Mouse (Mus musculus): Measurements from ENCODE around the gene Tle4.
A peak's percentile ranks its signal among the peaks of the same experiment; 100 is the strongest.

Tle4 gene

DNA sequence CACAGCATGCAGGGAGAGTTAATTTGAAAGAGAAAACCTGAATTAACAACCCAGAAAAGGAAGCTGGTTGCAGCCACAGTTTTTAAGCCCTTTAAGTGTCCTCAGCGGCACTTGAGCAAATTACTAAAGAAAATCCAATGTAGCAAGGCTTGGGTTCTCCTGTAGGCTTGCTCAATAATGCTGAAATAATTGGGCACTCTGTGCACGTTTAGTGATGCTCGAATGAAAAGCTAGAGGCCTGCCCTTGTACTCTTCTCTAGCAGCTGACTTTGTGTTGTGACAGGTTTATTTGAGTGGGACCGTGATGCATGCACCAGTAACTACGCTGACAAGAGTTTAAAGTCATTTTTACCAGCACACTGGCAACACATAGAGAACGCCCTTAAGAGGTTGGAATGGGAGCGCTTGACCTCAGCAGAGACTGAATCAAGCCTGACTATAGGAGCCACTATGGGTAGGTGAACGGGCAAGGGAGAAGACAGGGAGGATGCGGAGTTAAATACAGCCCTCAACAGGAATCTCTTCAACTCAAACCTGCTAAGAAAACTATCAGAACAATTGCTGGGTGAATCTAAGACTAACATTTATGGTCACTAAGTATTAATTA is 79.3 kb downstream of the Tle4 start:
- DNase-seq, result no peak

DNA sequence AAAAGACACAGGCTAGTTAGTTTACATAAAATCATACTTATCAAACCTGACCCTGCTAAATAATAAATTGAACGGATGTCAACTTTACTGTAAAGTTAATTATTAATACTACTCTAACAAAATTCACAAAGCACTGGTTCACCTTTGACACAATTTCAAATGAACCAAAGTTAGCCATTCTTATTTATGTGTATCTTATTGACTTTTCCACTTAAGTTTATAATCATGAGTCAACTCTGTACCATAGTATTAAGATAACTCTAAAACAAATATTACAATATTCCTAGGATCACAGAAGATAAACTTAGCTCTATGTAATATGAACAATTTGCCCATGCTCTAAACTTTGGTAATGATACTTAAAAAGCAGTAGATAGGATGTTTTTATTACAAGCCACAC is 81.4 kb downstream of the Tle4 start:
- DNase-seq, result no peak

DNA sequence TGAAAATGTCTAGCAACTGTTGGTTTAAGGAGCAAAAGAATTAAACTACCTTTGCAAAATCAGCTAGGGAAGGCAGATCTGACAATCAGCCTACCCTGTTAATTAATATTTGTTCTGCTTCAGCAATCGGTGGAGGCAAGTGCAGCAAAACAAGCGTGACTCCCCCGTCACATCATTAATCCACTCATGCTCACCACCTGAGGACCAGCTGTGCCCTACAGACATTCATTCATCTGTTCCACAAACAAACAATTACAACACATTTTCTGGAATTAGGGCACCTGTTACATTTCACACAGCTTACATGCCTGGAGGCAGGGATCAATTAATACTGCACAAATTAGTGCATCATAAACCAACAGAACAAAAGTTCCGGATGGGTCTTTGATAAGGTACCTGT is 89.0 kb downstream of the Tle4 start:
- no peak for DNase-seq

DNA sequence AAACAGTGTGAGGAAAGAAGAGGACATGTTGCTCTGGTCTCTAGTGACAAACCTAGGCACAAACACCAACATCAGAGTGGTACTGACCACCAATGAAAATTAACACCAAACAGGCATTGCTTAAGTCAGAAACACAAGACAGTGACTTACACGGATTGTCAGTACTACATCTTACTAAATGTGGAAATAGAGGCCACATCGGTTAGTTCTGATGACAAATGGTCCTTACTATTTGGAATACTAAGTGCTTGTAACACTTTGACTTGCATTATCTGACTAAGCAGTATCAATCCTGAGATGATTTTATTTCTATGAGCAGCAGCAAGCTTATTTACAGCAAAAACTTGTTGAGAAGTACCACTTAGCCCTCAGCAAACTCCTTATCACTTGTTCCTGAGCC is 89.9 kb downstream of the Tle4 start:
- DNase-seq, result no peak

DNA sequence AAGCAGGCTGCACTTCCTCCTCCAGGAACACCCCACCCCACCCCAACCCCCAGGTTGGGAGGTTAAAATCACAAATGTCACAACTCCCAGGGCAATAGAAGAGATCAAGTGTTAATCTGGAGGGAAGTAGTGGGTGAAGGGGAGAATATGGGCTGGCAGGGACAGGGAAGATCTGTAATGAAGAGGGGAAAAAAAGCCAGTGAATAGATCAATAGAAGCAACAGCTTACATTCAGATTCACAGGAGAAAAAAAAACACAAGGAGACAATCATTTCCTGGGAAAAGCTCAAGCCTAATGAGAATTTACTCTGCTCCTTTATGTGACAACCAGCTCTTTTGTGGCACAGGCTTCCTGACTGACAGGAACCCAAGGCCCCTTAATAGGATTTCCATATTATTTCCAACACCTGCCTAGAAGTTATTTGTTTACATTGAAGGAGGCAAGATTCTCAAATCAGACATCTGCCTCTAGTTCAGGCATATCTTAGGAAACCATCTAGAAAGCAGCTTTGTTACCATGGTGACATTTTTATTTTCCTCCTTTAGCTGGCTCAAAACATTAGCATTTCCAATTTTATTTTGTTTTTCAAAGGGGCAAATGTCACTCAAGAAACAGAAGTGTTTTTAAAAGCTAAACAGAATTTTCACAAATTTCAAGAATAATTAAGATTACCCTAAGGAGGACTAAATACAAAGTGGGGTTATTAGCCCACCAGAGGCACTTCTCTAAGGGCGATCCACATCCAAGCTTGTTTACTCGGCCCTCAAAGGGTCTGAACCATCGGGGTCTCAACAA is 90.8 kb downstream of the Tle4 start:
- no peak for DNase-seq

DNA sequence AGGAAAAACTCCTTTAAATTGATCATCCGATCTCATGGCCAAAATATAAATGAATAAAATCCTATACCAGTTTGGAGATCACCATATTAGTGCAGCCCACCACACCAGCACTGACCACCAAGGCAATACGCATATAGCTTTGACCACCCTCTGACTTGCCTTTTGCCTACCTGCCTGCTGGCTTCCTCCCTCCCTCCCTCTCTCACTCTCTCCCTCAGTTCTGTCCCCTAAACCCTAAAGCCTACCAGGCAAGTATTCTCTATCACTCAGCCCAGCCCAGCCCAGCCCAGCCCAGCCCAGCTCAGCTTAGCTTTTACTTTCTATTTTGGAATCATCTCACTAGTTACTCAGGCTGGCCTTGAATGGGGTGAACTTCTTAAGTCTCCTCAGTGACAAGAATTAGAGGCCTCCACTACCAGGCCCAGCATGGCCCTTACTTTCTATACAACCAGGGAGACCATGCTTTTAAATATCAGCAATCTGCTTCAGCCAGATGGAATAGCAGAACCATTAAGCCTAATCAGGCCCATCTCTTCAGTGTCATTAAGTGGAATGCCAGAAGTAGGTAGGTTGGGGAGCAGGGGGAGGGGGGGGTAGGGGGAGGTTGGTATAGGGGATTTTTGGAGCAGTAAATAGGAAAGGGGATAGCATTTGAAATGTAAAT is 91.8 kb downstream of the Tle4 start:
- DNase-seq, result no peak

DNA sequence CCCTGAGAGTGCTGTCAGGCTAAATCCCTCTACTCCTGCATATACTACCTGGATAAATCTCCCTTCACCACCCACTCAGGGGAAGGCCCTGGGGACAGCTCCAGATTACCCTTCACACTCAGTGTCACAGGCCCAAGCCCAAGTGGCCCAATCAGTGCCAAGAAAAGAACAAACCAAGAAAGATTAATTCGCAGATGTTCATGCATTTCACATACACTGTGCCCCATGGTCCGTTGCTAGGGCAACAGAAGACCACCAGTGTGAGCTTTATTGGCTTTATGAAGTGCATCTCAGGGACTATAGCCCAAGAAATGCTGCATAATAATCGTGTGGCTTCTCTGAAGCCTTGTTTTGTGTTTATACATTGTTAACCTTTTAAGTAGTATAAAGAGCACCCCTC is 92.5 kb downstream of the Tle4 start:
- no peak for DNase-seq

DNA sequence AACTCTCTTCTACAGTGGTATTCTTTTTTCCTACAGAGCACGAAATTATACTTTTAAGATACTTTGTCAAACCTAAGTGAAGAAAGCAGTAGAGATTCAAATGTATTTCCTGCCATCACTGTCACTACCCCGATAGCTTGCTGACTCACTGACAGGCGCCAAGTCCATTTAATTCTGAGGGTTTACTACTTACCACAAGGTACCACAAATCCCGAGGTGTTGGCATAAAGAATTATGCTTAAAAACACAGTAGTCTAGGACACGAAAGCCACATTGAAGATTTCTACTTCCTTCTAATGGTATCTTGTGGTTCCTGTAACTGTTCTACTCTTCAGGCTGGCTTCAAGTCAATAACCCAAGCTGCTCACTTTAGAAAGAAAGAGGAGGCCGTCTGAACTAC is 94.0 kb downstream of the Tle4 start:
- no peak for DNase-seq

DNA sequence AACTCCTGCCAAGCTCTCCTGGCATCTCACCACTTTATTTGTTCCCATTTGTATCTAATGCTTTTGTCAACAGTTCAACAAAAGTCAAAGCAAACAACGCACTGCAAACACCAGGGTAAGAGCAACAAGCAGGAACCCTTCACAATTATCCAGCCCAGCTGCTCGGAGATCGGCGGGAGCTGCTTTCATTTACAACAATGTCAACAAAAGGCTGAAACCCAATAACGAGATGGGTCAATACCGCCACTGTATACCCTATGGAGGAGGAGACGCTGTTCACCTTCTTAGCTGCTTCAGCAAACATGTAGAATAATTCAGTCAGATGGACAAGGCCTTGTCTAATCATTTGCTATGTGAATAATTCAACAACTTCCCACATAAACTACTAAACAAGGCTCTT is 95.6 kb downstream of the Tle4 start:
- DNase-seq, result no peak

DNA sequence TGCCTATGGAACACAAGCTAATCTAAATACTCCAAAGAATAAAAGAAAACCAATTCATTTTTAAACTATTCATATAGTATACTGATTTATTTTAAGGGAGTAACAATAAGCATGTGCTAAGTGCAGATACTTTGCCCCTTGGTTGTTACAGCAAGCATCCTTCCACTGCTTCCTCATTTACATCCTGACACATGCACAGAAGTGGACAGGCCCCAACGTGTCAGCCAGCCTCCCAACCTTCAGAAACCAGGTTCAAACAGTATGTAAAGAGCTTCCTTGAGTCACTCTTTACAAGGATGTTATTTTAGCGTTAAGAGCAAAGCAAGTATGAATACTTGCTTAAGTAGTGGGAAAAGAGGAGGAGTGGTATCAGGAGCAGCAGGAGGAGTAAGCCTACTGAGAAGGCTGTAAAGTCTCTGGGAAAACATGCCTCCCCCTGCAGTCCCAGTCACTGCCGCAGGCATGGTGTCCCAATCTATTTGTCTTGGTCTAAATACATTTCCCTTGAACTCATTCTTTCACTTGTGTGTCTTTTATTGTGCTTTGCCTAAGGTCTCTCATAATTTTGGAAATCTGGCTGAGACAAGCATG is 97.9 kb downstream of the Tle4 start:
- DNase-seq, result no peak

DNA sequence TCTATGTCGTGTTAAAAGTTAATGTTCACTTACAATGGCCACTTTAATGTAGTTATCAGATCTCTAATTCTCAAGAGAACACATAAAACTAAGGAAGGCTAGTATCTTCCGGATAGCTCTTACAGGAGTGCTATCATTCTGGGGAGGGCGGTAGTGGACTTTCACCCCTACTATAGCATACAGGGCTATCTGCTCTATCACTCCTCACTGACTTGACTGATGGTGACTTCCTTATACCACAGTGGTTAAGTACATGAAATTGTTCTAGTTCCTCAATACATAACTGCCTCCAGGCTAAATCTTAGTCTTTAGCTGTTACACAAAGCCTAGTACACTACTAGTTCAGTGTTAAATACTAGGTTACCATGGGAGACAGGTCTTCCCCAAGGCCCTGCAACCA is 104.8 kb downstream of the Tle4 start:
- DNase-seq, result no peak

DNA sequence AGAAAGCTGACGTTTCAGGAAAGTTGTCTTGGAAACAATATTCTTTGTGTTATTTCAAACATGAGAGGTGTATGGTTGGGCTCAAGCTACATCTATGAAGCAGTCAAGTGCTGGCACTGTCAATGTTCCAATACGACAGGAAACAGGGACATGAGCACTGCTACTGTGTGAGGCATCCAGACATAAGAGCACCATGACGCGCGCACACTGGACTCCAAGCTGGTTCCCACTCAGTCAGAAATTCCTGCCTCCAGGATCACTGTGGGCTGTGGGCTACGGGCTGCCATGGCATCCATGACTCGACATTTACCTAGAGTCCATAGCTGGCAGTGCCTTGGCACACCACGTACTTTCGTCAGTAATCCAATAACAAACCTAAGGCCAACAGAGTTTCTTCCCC is 110.7 kb downstream of the Tle4 start:
- no peak for DNase-seq

DNA sequence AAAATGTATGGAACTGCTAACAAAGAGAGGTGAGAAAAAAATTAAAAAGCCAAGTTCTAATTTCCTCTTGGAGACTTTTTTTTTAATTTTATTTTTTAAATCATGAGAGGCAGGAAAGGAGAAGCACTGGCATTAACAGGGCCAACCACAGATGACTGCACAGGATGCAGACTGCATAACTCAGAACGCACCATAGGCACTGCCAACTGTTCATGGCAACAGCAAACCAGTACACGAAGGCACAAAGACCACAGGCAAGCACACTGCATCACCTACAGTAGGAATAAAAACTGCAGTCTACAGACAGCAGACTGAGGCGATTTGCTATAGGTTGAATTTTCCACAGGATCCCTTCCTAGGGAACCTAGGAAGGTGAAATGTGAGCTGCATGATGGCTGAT is 112.7 kb downstream of the Tle4 start:
- no peak for DNase-seq

DNA sequence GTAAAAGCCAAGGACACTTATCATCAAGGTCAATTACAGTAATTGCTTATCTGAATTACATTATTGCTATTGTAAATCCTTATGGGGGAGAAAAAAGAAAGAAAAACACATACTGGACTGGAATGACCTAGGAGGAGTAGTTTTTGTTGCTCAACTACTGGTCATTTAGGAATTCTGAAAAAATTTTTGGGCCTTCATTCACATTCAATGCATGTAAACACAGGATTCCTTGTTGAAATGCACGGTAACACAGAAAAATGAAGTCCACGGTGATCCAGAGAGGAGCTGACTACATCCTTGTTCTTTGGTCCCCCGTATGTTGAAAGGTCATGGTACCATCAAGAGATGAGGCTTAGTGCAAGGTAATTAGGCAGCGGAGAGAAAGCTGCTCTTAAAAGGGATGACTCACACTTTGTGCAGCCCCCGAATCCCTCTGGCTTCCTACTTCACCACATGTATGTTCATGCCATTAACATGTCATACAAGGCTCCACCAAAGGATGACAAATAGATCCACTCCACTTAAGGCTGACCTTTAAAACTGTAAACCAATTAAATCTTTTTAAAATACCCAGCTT is 115.2 kb downstream of the Tle4 start:
- no peak for DNase-seq

DNA sequence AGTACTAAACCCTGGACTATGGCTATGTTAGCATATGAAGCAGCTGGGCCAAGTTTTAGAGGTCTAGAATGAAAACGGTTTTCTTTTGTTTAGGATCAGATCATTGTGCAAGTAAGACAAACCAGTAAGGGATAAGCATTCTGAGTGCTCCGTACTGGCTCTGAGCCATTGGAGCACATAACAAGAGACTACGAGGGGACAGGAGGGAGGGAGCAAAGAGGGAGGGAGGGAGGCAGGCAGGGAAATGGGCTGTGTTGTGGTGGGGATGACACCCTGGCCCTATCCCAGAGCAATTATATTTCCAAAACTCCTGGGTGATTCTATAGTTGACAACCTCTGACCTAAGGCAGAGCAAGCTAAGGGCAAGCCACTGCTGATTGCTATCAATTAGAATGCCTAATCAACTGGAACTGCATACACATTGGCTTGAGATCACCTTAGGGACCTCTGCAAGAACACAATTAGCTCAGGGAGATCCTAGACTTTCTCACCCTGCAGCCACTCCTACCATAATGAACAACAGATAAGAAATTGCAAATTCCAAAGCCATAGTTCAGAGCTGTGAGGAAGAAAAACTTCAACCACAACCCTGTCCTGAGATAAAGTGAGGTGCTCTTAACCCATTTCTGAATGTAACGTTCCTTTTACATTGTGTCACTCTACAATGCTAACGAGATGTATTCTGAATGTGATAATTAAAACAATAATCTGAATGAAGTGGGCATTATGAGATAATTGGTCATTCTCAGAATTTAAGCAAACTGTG is 115.9 kb downstream of the Tle4 start:
- no peak for DNase-seq

DNA sequence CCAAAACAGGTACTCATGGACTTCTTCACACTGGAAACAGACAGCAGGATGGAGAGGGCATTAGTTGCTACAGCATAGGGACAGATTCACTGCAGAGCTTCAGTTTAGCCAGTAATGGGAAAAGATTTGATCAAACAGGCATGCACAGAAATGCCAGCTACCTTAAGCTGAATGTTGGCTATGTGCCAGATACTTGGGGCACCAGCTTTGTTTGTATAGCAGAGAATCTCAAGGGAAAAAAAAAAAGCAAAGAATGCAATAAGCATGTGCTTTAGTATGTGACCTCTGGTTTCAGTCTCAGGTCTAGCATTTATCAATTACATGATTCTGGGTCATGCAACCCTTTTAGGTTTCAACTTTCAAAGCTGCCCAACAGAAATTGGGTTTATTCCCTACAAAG is 118.1 kb downstream of the Tle4 start:
- DNase-seq, result peak; percentile 17

DNA sequence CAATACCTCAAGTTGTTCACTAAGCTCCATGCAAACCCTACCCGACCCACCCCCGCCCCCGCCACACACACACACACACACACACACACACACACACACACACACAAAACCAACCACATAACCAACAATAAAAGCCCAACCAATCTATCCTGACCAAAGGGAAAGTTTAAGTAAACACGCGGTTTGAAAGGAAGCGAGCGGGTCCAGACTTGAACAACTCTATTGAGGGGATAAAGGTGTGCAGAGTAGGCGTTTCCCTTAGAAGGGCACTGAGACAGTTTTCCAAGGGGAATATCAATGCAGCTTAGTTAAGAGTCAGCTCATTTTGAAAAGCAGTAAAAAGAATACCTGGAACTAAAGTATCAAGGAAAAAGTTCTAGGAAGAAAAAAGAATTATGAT is 128.5 kb downstream of the Tle4 start:
- DNase-seq, result no peak

DNA sequence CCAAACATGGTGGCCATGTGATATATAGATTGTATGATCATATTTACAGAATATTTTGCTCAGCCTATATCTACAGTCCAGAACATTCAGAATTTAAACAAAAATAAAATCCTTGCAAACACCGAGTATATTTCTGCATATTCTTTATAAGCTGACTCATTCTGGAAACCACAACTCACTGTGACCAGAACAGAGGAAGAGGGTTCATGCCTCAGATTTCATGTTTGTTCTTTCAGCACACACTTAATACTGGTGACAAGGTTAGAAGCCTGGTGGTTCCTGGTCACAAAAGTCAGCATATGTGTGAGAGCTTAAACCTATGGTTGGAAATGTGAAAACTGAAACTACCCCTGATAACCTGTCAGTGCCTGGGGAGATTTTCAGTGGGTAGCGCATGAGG is 129.1 kb downstream of the Tle4 start:
- DNase-seq, result no peak

DNA sequence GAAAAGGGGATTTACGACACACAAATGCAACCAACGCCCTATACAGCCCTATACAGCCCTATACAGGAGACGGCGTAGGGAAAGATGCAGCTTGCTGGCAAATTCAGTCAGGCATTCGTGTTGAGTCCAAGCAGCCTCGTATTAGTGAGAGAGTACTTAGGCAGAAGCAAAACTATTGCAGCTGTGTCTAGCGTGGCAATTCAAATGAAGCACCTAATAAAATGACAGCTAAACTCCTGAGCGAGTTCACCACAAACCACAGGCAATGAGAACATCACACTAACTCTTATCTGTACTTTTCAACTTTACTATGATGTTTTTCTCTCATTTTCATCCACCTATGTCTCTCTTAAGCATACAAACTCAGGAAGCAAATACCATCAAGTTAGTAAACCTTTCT is 131.8 kb downstream of the Tle4 start:
- no peak for DNase-seq

DNA sequence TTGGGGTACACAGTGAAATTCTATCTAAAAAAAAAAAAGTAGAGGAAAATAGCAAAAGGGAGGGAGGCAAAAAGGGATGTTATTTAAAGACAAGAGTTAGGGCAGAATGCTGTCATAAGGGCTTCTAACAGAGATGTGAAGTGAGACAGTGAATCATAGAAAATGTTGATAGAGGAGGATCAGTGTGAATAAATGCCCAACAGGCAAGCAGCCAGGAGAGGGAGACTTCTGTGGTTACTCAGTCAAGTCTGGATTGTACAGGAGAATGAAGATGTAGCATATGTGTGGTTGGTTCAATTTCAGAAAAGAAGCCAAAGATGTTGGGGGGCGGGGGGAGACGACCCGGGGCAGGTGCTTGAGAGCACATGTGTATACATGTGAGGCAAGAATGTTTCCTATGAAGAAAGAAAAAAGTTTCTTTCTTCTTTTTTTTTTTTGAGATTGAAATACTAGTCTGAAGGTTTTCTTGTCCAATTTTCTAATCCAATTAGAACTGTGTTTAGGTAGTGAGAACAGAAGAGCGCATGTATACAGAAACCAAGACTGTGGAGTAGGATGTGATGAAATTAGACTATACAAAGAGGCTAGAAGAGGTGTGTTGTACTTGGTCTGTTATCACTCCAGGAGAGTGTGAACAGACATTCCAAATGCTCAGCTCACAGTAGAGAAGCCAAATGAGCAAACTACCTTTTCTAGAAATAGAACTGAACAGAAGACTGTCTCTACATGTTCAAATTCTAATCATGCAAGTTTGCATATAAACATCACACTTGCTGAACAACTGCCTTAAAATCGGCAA is 134.4 kb downstream of the Tle4 start:
- DNase-seq, result no peak

DNA sequence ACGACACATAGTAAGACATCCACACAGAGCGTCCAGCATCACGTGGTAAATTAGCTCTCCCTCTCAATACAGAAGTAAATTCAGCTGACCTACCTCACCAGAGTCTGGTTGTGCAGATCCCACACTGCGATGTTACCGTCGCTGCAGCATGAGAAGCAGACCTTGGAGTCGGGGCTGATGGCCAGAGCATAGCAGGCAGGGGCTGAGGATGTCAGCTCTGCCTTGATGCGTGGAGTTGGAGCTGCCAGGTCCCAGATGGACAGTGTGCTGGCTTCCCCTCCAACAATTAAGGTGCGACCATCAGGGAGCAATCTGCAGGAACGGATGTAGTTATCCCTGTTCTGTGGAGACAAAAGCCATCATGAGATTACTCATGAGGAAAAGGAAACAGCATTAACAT is 144.4 kb downstream of the Tle4 start:
- no peak for DNase-seq

DNA sequence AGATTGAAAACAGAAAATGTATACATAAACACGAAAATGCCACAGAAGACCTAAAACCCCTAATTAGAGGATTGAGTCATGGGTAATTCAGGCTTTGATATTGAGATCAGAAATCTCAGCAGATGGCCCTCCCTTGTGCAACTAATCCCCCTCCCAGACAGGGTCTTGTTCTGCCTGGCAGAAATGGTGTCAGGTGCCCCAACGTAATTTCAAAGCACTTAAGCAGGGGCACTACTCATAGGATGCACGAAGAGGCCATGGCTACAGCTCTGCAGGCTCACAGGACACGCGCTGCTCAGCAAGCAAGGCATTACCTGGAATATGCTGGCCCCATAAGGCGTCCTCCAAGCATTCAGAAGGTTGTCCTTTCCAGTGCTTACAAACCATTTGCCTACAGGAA is 146.5 kb downstream of the Tle4 start:
- no peak for DNase-seq
